Mouse (Mus musculus) MEL (cell line): ENCODE results near the gene Gm21969. TPM values are rescaled to one million over a fixed set of nuclear protein-coding genes. Genes with fewer than 3 reads are reported as not detected.

Experiments
- DNase-seq: peaks from one replicate; pipeline ENCODE4 v3.0.0; 2011; ENCODE audit warnings: low read depth, low spot score
- H3K27ac ChIP-seq: 2 replicates; pipeline ENCODE4 v1.5.1; 2012; ENCODE audit warnings: low read depth, mild to moderate bottlenecking, control low read depth, low read length, moderate library complexity; ENCODE audit not compliant: control insufficient read depth
- H3K27me3 ChIP-seq, 2 experiments: fragments of 150-350 bp in 1 of 2; sonication (generic) in 1 of 2; 2 replicates each; pipeline ENCODE4 v1.6.1; 2012; ENCODE audit warnings: low read length in 2 of 2, mild to moderate bottlenecking in 2 of 2, improper control_type of control experiment in 1 of 2, moderate library complexity in 1 of 2; ENCODE audit not compliant: insufficient read depth in 2 of 2, control insufficient read depth in 1 of 2
- H3K36me3 ChIP-seq, 2 experiments: 2 replicates each; pipeline ENCODE4 v1.6.1; 2012 to 2014; ENCODE audit warnings: low read length in 2 of 2, improper control_type of control experiment in 1 of 2, inconsistent platforms in 1 of 2, mild to moderate bottlenecking in 1 of 2; ENCODE audit not compliant: insufficient read depth in 2 of 2, control insufficient read depth in 1 of 2
- H3K4me1 ChIP-seq, 2 experiments: fragments of 150-350 bp in 1 of 2; sonication (generic) in 1 of 2; 2 replicates each; pipeline ENCODE4 v1.6.1; 2012; ENCODE audit warnings: low read length in 2 of 2, improper control_type of control experiment in 1 of 2, mild to moderate bottlenecking in 1 of 2; ENCODE audit not compliant: insufficient read depth in 2 of 2, control insufficient read depth in 1 of 2
- H3K4me3 ChIP-seq, 2 experiments: fragments of 150-350 bp in 1 of 2; sonication (generic) in 1 of 2; 2 replicates each; pipeline ENCODE4 v1.5.1; 2012; ENCODE audit warnings: low read depth in 2 of 2, low read length in 2 of 2, mild to moderate bottlenecking in 2 of 2, moderate library complexity in 2 of 2, control low read depth in 1 of 2, improper control_type of control experiment in 1 of 2; ENCODE audit not compliant: control insufficient read depth in 1 of 2, insufficient read depth in 1 of 2
- H3K79me2 ChIP-seq: 2 replicates; pipeline ENCODE4 v1.6.1; 2012; ENCODE audit warnings: mild to moderate bottlenecking, low read length, moderate library complexity; ENCODE audit not compliant: control insufficient read depth, poor library complexity, insufficient read depth
- H3K9ac ChIP-seq: 2 replicates; pipeline ENCODE4 v1.6.1; 2012; ENCODE audit warnings: low read depth, mild to moderate bottlenecking, control low read depth, low read length, moderate library complexity; ENCODE audit not compliant: control insufficient read depth, poor library complexity, severe bottlenecking
- H3K9me3 ChIP-seq: fragments of 150-350 bp; sonication (generic); replicated peaks from 2 replicates; pipeline ENCODE4 v1.6.1; 2012; ENCODE audit warnings: mild to moderate bottlenecking, low read length, improper control_type of control experiment, moderate library complexity; ENCODE audit not compliant: insufficient read depth
- CHD1 ChIP-seq: IDR thresholded peaks from 2 replicates; pipeline ENCODE4 v1.6.1; 2012; ENCODE audit warnings: low read depth, mild to moderate bottlenecking, inconsistent platforms, low read length, improper control_type of control experiment
- CHD2 ChIP-seq: IDR thresholded peaks from 2 replicates; pipeline ENCODE4 v1.6.1; 2011; ENCODE audit warnings: low read length, improper control_type of control experiment
- ELF1 ChIP-seq: IDR thresholded peaks from 2 replicates; pipeline ENCODE4 v1.6.1; 2014; ENCODE audit warnings: low read depth, mild to moderate bottlenecking, inconsistent platforms, low read length, improper control_type of control experiment, moderate library complexity
- EP300 ChIP-seq, 2 experiments: IDR thresholded peaks; 2 replicates each; pipeline ENCODE4 v1.6.1; 2011; ENCODE audit warnings: improper control_type of control experiment in 2 of 2, low read length in 2 of 2, low read depth in 1 of 2, mild to moderate bottlenecking in 1 of 2
- ETS1 ChIP-seq: IDR thresholded peaks from 2 replicates; pipeline ENCODE4 v1.6.1; 2012; ENCODE audit warnings: low read depth, mild to moderate bottlenecking, inconsistent platforms, low read length, improper control_type of control experiment, moderate library complexity
- GABPA ChIP-seq: IDR thresholded peaks from 2 replicates; pipeline ENCODE4 v1.6.1; 2012; ENCODE audit warnings: low read depth, mild to moderate bottlenecking, inconsistent platforms, low read length, improper control_type of control experiment, moderate library complexity
- GATA1 ChIP-seq: IDR thresholded peaks from 2 replicates; pipeline ENCODE4 v1.6.1; 2011; ENCODE audit warnings: low read depth, low read length, improper control_type of control experiment
- HCFC1 ChIP-seq: IDR thresholded peaks from 2 replicates; pipeline ENCODE4 v1.6.1; 2012; ENCODE audit warnings: low read depth, mild to moderate bottlenecking, inconsistent platforms, low read length, improper control_type of control experiment, moderate library complexity
- JUND ChIP-seq: IDR thresholded peaks from 2 replicates; pipeline ENCODE4 v1.6.1; 2011; ENCODE audit warnings: low read depth, mild to moderate bottlenecking, improper control_type of control experiment, low read length
- MAX ChIP-seq: IDR thresholded peaks from 2 replicates; pipeline ENCODE4 v1.6.1; 2011; ENCODE audit warnings: low read length, improper control_type of control experiment
- MEF2A ChIP-seq: IDR thresholded peaks from 2 replicates; pipeline ENCODE4 v1.6.1; 2014; ENCODE audit warnings: low read depth, mild to moderate bottlenecking, inconsistent platforms, low read length, improper control_type of control experiment; ENCODE audit not compliant: poor library complexity, insufficient replicate concordance, severe bottlenecking; ENCODE audit errors: extremely low read depth
- MXI1 ChIP-seq: IDR thresholded peaks from 2 replicates; pipeline ENCODE4 v1.6.1; 2011; ENCODE audit warnings: mild to moderate bottlenecking, low read depth, low read length, improper control_type of control experiment
- MYC ChIP-seq: IDR thresholded peaks from 2 replicates; pipeline ENCODE4 v1.6.1; 2011; ENCODE audit warnings: low read depth, mild to moderate bottlenecking, low read length, improper control_type of control experiment, moderate library complexity
- NELFE ChIP-seq: IDR thresholded peaks from 2 replicates; pipeline ENCODE4 v1.6.1; 2011; ENCODE audit warnings: low read depth, low read length, improper control_type of control experiment
- POLR2A ChIP-seq, 2 experiments: IDR thresholded peaks; 2 replicates each; pipeline ENCODE4 v1.6.1; 2011 to 2012; ENCODE audit warnings: low read length in 2 of 2, mild to moderate bottlenecking in 2 of 2, control low read depth in 1 of 2, improper control_type of control experiment in 1 of 2, low read depth in 1 of 2, moderate library complexity in 1 of 2; ENCODE audit not compliant: control insufficient read depth in 1 of 2, insufficient read depth in 1 of 2, poor library complexity in 1 of 2
- POLR2AphosphoS2 ChIP-seq: IDR thresholded peaks from 2 replicates; pipeline ENCODE4 v1.6.1; 2011; ENCODE audit warnings: low read length, improper control_type of control experiment
- RAD21 ChIP-seq: IDR thresholded peaks from 2 replicates; pipeline ENCODE4 v1.6.1; 2011; ENCODE audit warnings: mild to moderate bottlenecking, low read depth, low read length, improper control_type of control experiment
- RCOR1 ChIP-seq: IDR thresholded peaks from 2 replicates; pipeline ENCODE4 v1.6.1; 2012; ENCODE audit warnings: low read depth, mild to moderate bottlenecking, inconsistent platforms, low read length, improper control_type of control experiment
- TCF12 ChIP-seq: IDR thresholded peaks from 2 replicates; pipeline ENCODE4 v1.6.1; 2014; ENCODE audit warnings: low read depth, mild to moderate bottlenecking, inconsistent platforms, low read length, improper control_type of control experiment, moderate library complexity
- USF1 ChIP-seq: IDR thresholded peaks from 2 replicates; pipeline ENCODE4 v1.6.1; 2014; ENCODE audit warnings: low read depth, mild to moderate bottlenecking, inconsistent platforms, low read length, improper control_type of control experiment, moderate library complexity
- ZC3H11A ChIP-seq: IDR thresholded peaks from 2 replicates; pipeline ENCODE4 v1.6.1; 2012; ENCODE audit warnings: low read depth, mild to moderate bottlenecking, inconsistent platforms, low read length, improper control_type of control experiment
- ZMIZ1 ChIP-seq: IDR thresholded peaks from 2 replicates; pipeline ENCODE4 v1.6.1; 2012; ENCODE audit warnings: low read depth, mild to moderate bottlenecking, inconsistent platforms, low read length, improper control_type of control experiment, moderate library complexity
- polyA plus RNA-seq, 2 experiments: library from polyadenylated mRNA; stranded (reverse) in 1 of 2; unstranded in 1 of 2; fragments of >175 nt in 1 of 2; fragments of >200 nt in 1 of 2; gene quantifications; 2 replicates each; pipeline versions ENCODE4 v1.2.1 to v1.2.4; 2012; ENCODE audit warnings: low replicate concordance in 2 of 2, low read depth in 1 of 2; ENCODE audit not compliant: insufficient read length in 2 of 2, insufficient read depth in 1 of 2, missing spikeins in 1 of 2
- total RNA-seq: library from RNA; depleted of rRNA; stranded (reverse); fragments of 300-350 nt; gene quantifications from 2 replicates; pipeline ENCODE4 v1.2.3, GENCODE M21; 2012

Gene Gm21969
- total and polyA plus RNA-seq, 3 experiments, result 0.03 TPM; not detected in 2

DNA sequence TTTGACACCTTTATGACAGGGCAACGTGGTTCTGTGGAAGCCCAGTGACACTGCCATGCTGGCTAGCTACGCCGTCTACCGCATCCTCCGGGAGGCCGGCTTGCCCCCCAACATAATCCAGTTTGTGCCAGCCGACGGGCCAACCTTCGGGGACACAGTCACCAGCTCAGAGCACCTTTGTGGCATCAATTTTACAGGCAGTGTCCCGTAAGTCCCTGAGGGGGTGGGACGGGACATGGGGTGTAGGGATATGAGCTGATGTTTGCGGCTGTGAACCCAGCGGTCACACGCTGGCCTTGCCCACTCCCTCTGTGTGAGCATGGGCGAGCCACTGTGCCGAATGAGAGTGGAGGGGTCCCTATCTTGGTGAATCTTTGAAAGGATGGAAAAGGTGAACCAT, 35.4 kb downstream of the Gm21969 start:
- no peak overlapping the region for H3K4me3 ChIP-seq
- H3K9me3 ChIP-seq, result no peaks in the 10 kb centered on the region
- no peaks in the 10 kb centered on the region; a peak in 1 of 4 replicates for H3K36me3 ChIP-seq
- no peak overlapping the region for H3K9ac ChIP-seq
- no peak for TF ChIP-seq CHD1
- no peak for DNase-seq
- no peaks in the 10 kb centered on the region for H3K27me3 ChIP-seq
- H3K4me1 ChIP-seq, result peaks cover 0 to 4% of the 10 kb centered on the region in 2 experiments; a peak in 1 of 4 replicates
- H3K27ac ChIP-seq, result no peak overlapping the region
- H3K79me2 ChIP-seq, result no peaks in the 10 kb centered on the region

DNA sequence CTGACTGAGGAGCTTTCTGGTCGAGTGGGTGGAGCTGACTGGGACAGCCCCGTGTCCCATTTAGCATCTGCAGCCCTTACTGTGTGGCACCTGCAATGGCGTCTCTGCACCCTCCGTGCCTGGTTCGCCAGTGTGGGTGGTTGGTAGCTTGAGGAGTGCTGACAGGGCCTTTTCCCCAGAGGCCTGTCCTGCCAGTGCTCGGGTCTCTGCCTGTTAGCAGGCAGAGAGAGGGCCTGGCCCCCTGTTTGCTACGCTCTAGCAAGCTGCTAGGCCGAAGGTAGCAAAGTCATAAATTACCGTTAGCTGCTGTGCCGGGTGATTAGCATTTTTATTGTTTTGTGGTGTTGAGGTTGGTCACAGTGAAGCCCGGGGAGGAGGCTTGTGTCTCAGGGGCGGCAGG, 36.8 kb downstream of the Gm21969 start:
- Histone ChIP-seq H3K27ac (no peak overlapping the region), H3K4me3 (no peak overlapping the region), H3K9ac (no peak overlapping the region), H3K9me3 (no peaks in the 10 kb centered on the region), H3K27me3 (no peaks in the 10 kb centered on the region), H3K4me1 (peaks cover 0 to 4% of the 10 kb centered on the region in 2 experiments; a peak in 1 of 4 replicates), H3K36me3 (no peaks in the 10 kb centered on the region; a peak in 1 of 4 replicates)
- no peak for DNase-seq
- no peak for TF ChIP-seq HCFC1
- TF ChIP-seq JUND, result no peak
- no peak for TF ChIP-seq EP300 (IDR thresholded peaks at IDR 0.05; ENCODE audit: low read depth in 1 of 2, low read length in 2 of 2)
- TF ChIP-seq MAX, result no peak
- no peak for TF ChIP-seq GATA1
- TF ChIP-seq POLR2AphosphoS2, result no peak
- no peak for TF ChIP-seq GABPA
- no peak for TF ChIP-seq RAD21
- no peak for TF ChIP-seq TCF12
- TF ChIP-seq RCOR1, result no peak
- no peak for TF ChIP-seq MYC
- no peak for TF ChIP-seq CHD1
- no peak for TF ChIP-seq ZC3H11A
- no peak for TF ChIP-seq CHD2
- TF ChIP-seq, all 39 proteins: peak for 0
- H3K79me2 ChIP-seq, result no peaks in the 10 kb centered on the region

DNA sequence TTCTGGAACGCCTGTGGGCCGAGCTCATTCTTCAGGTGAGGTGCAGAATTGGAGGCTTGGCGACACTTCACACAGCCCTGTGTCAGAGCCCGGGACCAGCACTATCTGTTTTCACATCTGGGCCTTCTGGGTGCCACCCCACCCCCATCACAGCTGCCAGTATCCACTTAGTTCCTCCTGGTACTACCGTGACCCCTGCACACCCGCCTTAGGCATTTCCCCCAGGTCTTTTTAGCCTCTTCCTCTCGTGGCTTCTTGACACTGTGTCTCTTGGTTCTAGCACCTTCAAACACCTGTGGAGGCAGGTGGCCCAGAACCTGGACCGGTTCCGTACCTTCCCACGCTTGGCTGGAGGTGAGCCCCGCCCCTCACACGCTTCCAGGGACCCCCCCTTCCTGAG, 37.3 kb downstream of the Gm21969 start:
- H3K4me3 ChIP-seq, result no peak overlapping the region
- peaks cover 0 to 4% of the 10 kb centered on the region in 2 experiments; a peak in 1 of 4 replicates for H3K4me1 ChIP-seq
- DNase-seq, result no peak
- H3K36me3 ChIP-seq, result no peaks in the 10 kb centered on the region; a peak in 1 of 4 replicates
- H3K27me3 ChIP-seq, result no peaks in the 10 kb centered on the region
- H3K9me3 ChIP-seq, result no peaks in the 10 kb centered on the region
- no peak overlapping the region for H3K27ac ChIP-seq
- no peak for TF ChIP-seq ZMIZ1
- TF ChIP-seq MAX, result no peak
- TF ChIP-seq HCFC1, result no peak
- no peak for TF ChIP-seq MXI1
- no peak for TF ChIP-seq RAD21
- no peak for TF ChIP-seq POLR2A (IDR thresholded peaks at IDR 0.05; ENCODE audit: control insufficient read depth in 1 of 2, insufficient read depth in 1 of 2, low read depth in 1 of 2, low read length in 2 of 2, poor library complexity in 1 of 2)
- TF ChIP-seq MYC, result no peak
- TF ChIP-seq ETS1, result no peak
- TF ChIP-seq ZC3H11A, result no peak
- TF ChIP-seq MEF2A, result no peak
- TF ChIP-seq ELF1, result no peak
- no peak for TF ChIP-seq NELFE
- TF ChIP-seq POLR2AphosphoS2, result no peak
- TF ChIP-seq USF1, result no peak
- H3K79me2 ChIP-seq, result no peaks in the 10 kb centered on the region
- no peak overlapping the region for H3K9ac ChIP-seq
